ENCODE assay signal across 12 mouse cellular contexts in genomic region chr1:190948439-190948838, GRCm38 (mm10). TPM values are rescaled to one million over a fixed set of nuclear protein-coding genes. Genes with fewer than 3 reads are reported as not detected.
DNase-seq lines count a peak whose midpoint lies in the region; ATAC-seq and TF ChIP-seq lines count a peak whose summit lies in the region.
"Had no signal": no experiment of that assay in that cellular context is flagged by ENCODE, and none has a peak within 500 bp of the region (broad histone marks: within the 10 kb centered on the region; RNA-seq: fewer than 3 reads in every experiment).

No protein-coding gene starts in this region.

- no peaks in the 10 kb centered on the region for H3K9me3 ChIP-seq in embryonic facial prominence, embryonic 14.5 days (ENCODE audit: control insufficient read depth, low read length)
- no peaks in the 10 kb centered on the region for H3K9me3 ChIP-seq in embryonic facial prominence, embryonic 10.5 days
- no peaks in the 10 kb centered on the region for H3K9me3 ChIP-seq in midbrain, postnatal 0 days (ENCODE audit: low read length)
- no peaks in the 10 kb centered on the region for H3K9me3 ChIP-seq in midbrain, embryonic 15.5 days

- 83% methylated on average over 7 of the region's 7 CpGs for WGBS in embryonic facial prominence, embryonic 14.5 days
- WGBS in embryonic facial prominence, embryonic 10.5 days, result 88% methylated on average over 7 of the region's 7 CpGs
- 83% methylated on average over 7 of the region's 7 CpGs for WGBS in midbrain, postnatal 0 days
- WGBS in midbrain, embryonic 15.5 days, result 90% methylated on average over 7 of the region's 7 CpGs
- 11% methylated on average over 7 of the region's 7 CpGs for WGBS in cerebellum, adult 2 months

- no peak overlapping the region for H3K27ac ChIP-seq in embryonic facial prominence, embryonic 14.5 days (replicated peaks; ENCODE audit: low read depth, low read length)
- no peak overlapping the region for H3K27ac ChIP-seq in embryonic facial prominence, embryonic 10.5 days (replicated peaks)
- H3K27ac ChIP-seq in midbrain, postnatal 0 days (ENCODE audit: low read depth, low read length), result no peak overlapping the region
- H3K27ac ChIP-seq in midbrain, embryonic 15.5 days, result no peak overlapping the region
- no peak overlapping the region for H3K27ac ChIP-seq in cerebellum, adult 2 months (ENCODE audit: insufficient read depth, low read length)

- H3K9ac ChIP-seq in embryonic facial prominence, embryonic 14.5 days (ENCODE audit: low read depth, low read length), result no peak overlapping the region
- no peak overlapping the region for H3K9ac ChIP-seq in midbrain, postnatal 0 days (replicated peaks; ENCODE audit: low read length, poor library complexity, severe bottlenecking)
- no peak overlapping the region for H3K9ac ChIP-seq in midbrain, embryonic 15.5 days
- H3K9ac ChIP-seq: lung, embryonic 14.5 days had no signal

- no peaks in the 10 kb centered on the region for H3K27me3 ChIP-seq in embryonic facial prominence, embryonic 14.5 days (replicated peaks; ENCODE audit: control insufficient read depth, insufficient read depth, low read length)
- H3K27me3 ChIP-seq in embryonic facial prominence, embryonic 10.5 days (replicated peaks; ENCODE audit: low read depth, poor library complexity, severe bottlenecking), result no peaks in the 10 kb centered on the region
- no peaks in the 10 kb centered on the region for H3K27me3 ChIP-seq in midbrain, postnatal 0 days (ENCODE audit: insufficient read depth, low read length)
- H3K27me3 ChIP-seq in midbrain, embryonic 15.5 days (replicated peaks), result no peaks in the 10 kb centered on the region
- no peaks in the 10 kb centered on the region for H3K27me3 ChIP-seq in cerebellum, adult 2 months (ENCODE audit: control insufficient read depth, insufficient read depth, low read length)

- intact Hi-C loops in heart, postnatal 10 days (cut with DNase I), result no loop called here

- no peak for TF ChIP-seq POLR2A in cerebellum, adult 2 months (IDR thresholded peaks at IDR 0.05; ENCODE audit: borderline replicate concordance, insufficient read depth, low read length)

- peaks cover 96% of the 10 kb centered on the region for H3K36me3 ChIP-seq in embryonic facial prominence, embryonic 14.5 days (ENCODE audit: control insufficient read depth, insufficient read depth, low read length)
- H3K36me3 ChIP-seq in embryonic facial prominence, embryonic 10.5 days (replicated peaks), result peaks cover 99% of the 10 kb centered on the region
- H3K36me3 ChIP-seq in midbrain, postnatal 0 days (ENCODE audit: insufficient read depth, low read length), result peaks cover 60% of the 10 kb centered on the region
- H3K36me3 ChIP-seq in midbrain, embryonic 15.5 days (replicated peaks), result peaks cover 51% of the 10 kb centered on the region

- TF ChIP-seq CTCF in midbrain, postnatal 0 days (IDR thresholded peaks at IDR 0.05), result no peak
- TF ChIP-seq CTCF in cerebellum, adult 2 months (IDR thresholded peaks at IDR 0.05; ENCODE audit: borderline replicate concordance, insufficient read depth, low read depth, low read length), result no peak

- peak; percentile 16 for DNase-seq in embryonic facial prominence, embryonic 14.5 days (ENCODE audit: low spot score)
- no peak for DNase-seq in embryonic facial prominence, embryonic 10.5 days (ENCODE audit: low spot score)
- DNase-seq in midbrain, postnatal 0 days (ENCODE audit: low spot score), result peak; percentile 54
- peak; percentile 38 to 48 for DNase-seq in cerebellum, adult 2 months
- peak; percentile 27 to 38 for DNase-seq in kidney, postnatal 36 days
- no peak for DNase-seq in heart, postnatal 10 days
- DNase-seq in urinary bladder, postnatal 4 days (ENCODE audit: low spot score in 2 of 2), result no peak
- DNase-seq: heart, adult 18-20 months; lung, embryonic 14.5 days; spleen, adult 18-20 months had no signal

- H3K4me1 ChIP-seq in embryonic facial prominence, embryonic 14.5 days (ENCODE audit: control insufficient read depth, insufficient read depth, low read length), result no peaks in the 10 kb centered on the region
- H3K4me1 ChIP-seq in embryonic facial prominence, embryonic 10.5 days, result no peaks in the 10 kb centered on the region
- no peaks in the 10 kb centered on the region for H3K4me1 ChIP-seq in midbrain, postnatal 0 days (ENCODE audit: insufficient read depth, low read length)
- H3K4me1 ChIP-seq in midbrain, embryonic 15.5 days, result no peaks in the 10 kb centered on the region
- H3K4me1 ChIP-seq in cerebellum, adult 2 months (ENCODE audit: control insufficient read depth, insufficient read depth, low read length), result peaks cover 12% of the 10 kb centered on the region

- no peak overlapping the region for H3K4me3 ChIP-seq in embryonic facial prominence, embryonic 14.5 days (ENCODE audit: low read depth, low read length)
- H3K4me3 ChIP-seq in embryonic facial prominence, embryonic 10.5 days, result no peak overlapping the region
- H3K4me3 ChIP-seq in midbrain, postnatal 0 days (ENCODE audit: low read depth, low read length), result no peak overlapping the region
- no peak overlapping the region for H3K4me3 ChIP-seq in midbrain, embryonic 15.5 days
- no peak overlapping the region for H3K4me3 ChIP-seq in cerebellum, adult 2 months (replicated peaks; ENCODE audit: insufficient read depth, low read depth, low read length)

- no peak overlapping the region for H3K4me2 ChIP-seq in embryonic facial prominence, embryonic 14.5 days (ENCODE audit: low read depth, low read length)
- H3K4me2 ChIP-seq in midbrain, postnatal 0 days (ENCODE audit: low read depth, low read length, poor library complexity, severe bottlenecking), result no peak overlapping the region
- H3K4me2 ChIP-seq in midbrain, embryonic 15.5 days, result no peak overlapping the region
- H3K4me2 ChIP-seq: lung, embryonic 14.5 days had no signal

- no peak for ATAC-seq in embryonic facial prominence, embryonic 14.5 days (ENCODE audit: low read depth)
- no peak for ATAC-seq in midbrain, postnatal 0 days (ENCODE audit: low FRiP score)
- ATAC-seq in midbrain, embryonic 15.5 days (replicated peaks), result no peak
- ATAC-seq: intestine, postnatal 0 days had no signal

RNA-seq across cellular contexts. Expression of gene Angel2, which starts 23.5 kb away (rescaled TPM):
- 37.4 and 41.5 TPM in 2 replicates for polyA plus RNA-seq in embryonic facial prominence, embryonic 14.5 days (2014; fragmentation: Nextera tagmentation; extraction: Ambion mirVana)
- 50.4 and 55.3 TPM in 2 replicates for polyA plus RNA-seq in embryonic facial prominence, embryonic 10.5 days (2016; fragmentation: Nextera tagmentation; extraction: Ambion mirVana)
- total RNA-seq in midbrain, postnatal 0 days (2014; rRNA removed), result 31.4 and 40.1 TPM in 2 replicates
- 40.4 and 41.6 TPM in 2 replicates for polyA plus RNA-seq in midbrain, postnatal 0 days (2015; fragmentation: Nextera tagmentation; extraction: Ambion mirVana)
- 51.5 and 53.2 TPM in 2 replicates for polyA plus RNA-seq in midbrain, embryonic 15.5 days (2015; fragmentation: Nextera tagmentation; extraction: Ambion mirVana)
- 50.1 and 50.7 TPM in 2 replicates for polyA plus RNA-seq in cerebellum, adult 2 months (2012; rRNA removed)
- total RNA-seq in heart, postnatal 10 days (2021), result 10 to 100 TPM; 28.1 to 32.9 TPM

RNA-seq across cellular contexts. Expression of gene Vash2, which starts 30.7 kb away (rescaled TPM):
- polyA plus RNA-seq in embryonic facial prominence, embryonic 14.5 days (2014; fragmentation: Nextera tagmentation; extraction: Ambion mirVana), result 66.4 and 73.7 TPM in 2 replicates
- 52.7 and 56.7 TPM in 2 replicates for polyA plus RNA-seq in embryonic facial prominence, embryonic 10.5 days (2016; fragmentation: Nextera tagmentation; extraction: Ambion mirVana)
- 46.1 and 51.2 TPM in 2 replicates for total RNA-seq in midbrain, postnatal 0 days (2014; rRNA removed)
- 48.8 and 49.5 TPM in 2 replicates for polyA plus RNA-seq in midbrain, postnatal 0 days (2015; fragmentation: Nextera tagmentation; extraction: Ambion mirVana)
- polyA plus RNA-seq in midbrain, embryonic 15.5 days (2015; fragmentation: Nextera tagmentation; extraction: Ambion mirVana), result 78.1 and 85.0 TPM in 2 replicates
- 3.0 TPM in 2 replicates for polyA plus RNA-seq in cerebellum, adult 2 months (2012; rRNA removed)
- 1 to 10 TPM; 6.3 to 7.5 TPM for total RNA-seq in heart, postnatal 10 days (2021)

RNA-seq across cellular contexts. Expression of gene Rps6kc1, which starts 36.9 kb away (rescaled TPM):
- polyA plus RNA-seq in embryonic facial prominence, embryonic 14.5 days (2014; fragmentation: Nextera tagmentation; extraction: Ambion mirVana), result 15.4 and 18.5 TPM in 2 replicates
- polyA plus RNA-seq in embryonic facial prominence, embryonic 10.5 days (2016; fragmentation: Nextera tagmentation; extraction: Ambion mirVana), result 14.6 and 16.9 TPM in 2 replicates
- 44.7 and 47.9 TPM in 2 replicates for total RNA-seq in midbrain, postnatal 0 days (2014; rRNA removed)
- polyA plus RNA-seq in midbrain, postnatal 0 days (2015; fragmentation: Nextera tagmentation; extraction: Ambion mirVana), result 26.9 and 28.6 TPM in 2 replicates
- 34.6 and 36.9 TPM in 2 replicates for polyA plus RNA-seq in midbrain, embryonic 15.5 days (2015; fragmentation: Nextera tagmentation; extraction: Ambion mirVana)
- 23.4 and 24.3 TPM in 2 replicates for polyA plus RNA-seq in cerebellum, adult 2 months (2012; rRNA removed)
- total RNA-seq in heart, postnatal 10 days (2021), result 10 to 100 TPM; 22.2 to 23.1 TPM

Comparison
In these comparisons a context has a peak if more than half of its experiments do, and no peak if none do; other contexts are left out.
1. DNase-seq: peak in embryonic facial prominence, embryonic 14.5 days (single experiment), midbrain, postnatal 0 days (single experiment), cerebellum, adult 2 months (2 of 2) and kidney, postnatal 36 days (2 of 2); none in embryonic facial prominence, embryonic 10.5 days (single experiment), heart, postnatal 10 days (0 of 2) and urinary bladder, postnatal 4 days (0 of 2).
2. RNA of gene Vash2, which starts 30.7 kb away (polyA plus RNA-seq): 78.1 to 85.0 TPM in midbrain, embryonic 15.5 days, 66.4 to 73.7 TPM in embryonic facial prominence, embryonic 14.5 days, 52.7 to 56.7 TPM in embryonic facial prominence, embryonic 10.5 days and 48.8 to 49.5 TPM in midbrain, postnatal 0 days; 3.0 TPM in cerebellum, adult 2 months; every median in the first group is over 10 times any median in the second.